Mouse (Mus musculus) heart, embryonic 13.5 days (tissue): ENCODE measurements around the gene Rps3. TPM values are rescaled to one million over a fixed set of nuclear protein-coding genes. Genes with fewer than 3 reads are reported as not detected.

Experiments used
- ATAC-seq: fragments of 200-750 bp; cut with Nextera tagmentation; 2 replicates; pipeline ENCODE4 v1.8.0; 2017; ENCODE audit warnings: moderate TSS enrichment; ENCODE audit not compliant: insufficient number of reproducible peaks, low FRiP score, low TSS enrichment; ENCODE audit errors: extremely low read depth
- H3K27ac ChIP-seq: fragments of 300-500 bp; sonication (generic); replicated peaks from 2 replicates; pipeline ENCODE4 v1.5.1; 2015; ENCODE audit warnings: moderate library complexity, mild to moderate bottlenecking, inconsistent platforms
- H3K27me3 ChIP-seq: fragments of 300-500 bp; sonication (generic); replicated peaks from 2 replicates; pipeline ENCODE4 v1.6.1; 2015; ENCODE audit warnings: mild to moderate bottlenecking, inconsistent platforms
- H3K36me3 ChIP-seq: fragments of 300-500 bp; sonication (generic); 2 replicates; pipeline ENCODE4 v1.6.1; 2015; ENCODE audit warnings: mild to moderate bottlenecking, inconsistent platforms
- H3K4me1 ChIP-seq: fragments of 300-500 bp; sonication (generic); 2 replicates; pipeline ENCODE4 v1.6.1; 2015; ENCODE audit warnings: inconsistent platforms
- H3K4me2 ChIP-seq: fragments of 300-500 bp; sonication (generic); 2 replicates; pipeline ENCODE4 v1.6.1; 2015; ENCODE audit warnings: inconsistent platforms, mild to moderate bottlenecking, moderate library complexity
- H3K4me3 ChIP-seq: fragments of 300-500 bp; sonication (generic); 2 replicates; pipeline ENCODE4 v1.5.1; 2015; ENCODE audit warnings: moderate library complexity, mild to moderate bottlenecking, inconsistent platforms
- H3K9ac ChIP-seq: fragments of 300-500 bp; sonication (generic); 2 replicates; pipeline ENCODE4 v1.6.1; 2015; ENCODE audit warnings: inconsistent platforms, mild to moderate bottlenecking, moderate library complexity
- H3K9me3 ChIP-seq: fragments of 300-500 bp; sonication (generic); 2 replicates; pipeline ENCODE4 v1.6.1; 2016; ENCODE audit warnings: inconsistent platforms
- WGBS: fragments of 180-500 bp; shearing (Covaris S2); methylation state at CpG from one replicate; pipeline ENCODE4 v1.1.7; 2015; ENCODE audit warnings: mixed read lengths; 5-methylcytosine and 5-hydroxymethylcytosine counted together
- polyA plus RNA-seq: library from polyadenylated mRNA; unstranded; fragments of >200 nt; fragmentation: Nextera tagmentation; extraction: Ambion mirVana; gene quantifications from 2 replicates; pipeline ENCODE4 v1.2.1, GENCODE M21; 2015

Gene Rps3
- polyA plus RNA-seq, 1 experiment from 2014 or later = 492 TPM

DNA sequence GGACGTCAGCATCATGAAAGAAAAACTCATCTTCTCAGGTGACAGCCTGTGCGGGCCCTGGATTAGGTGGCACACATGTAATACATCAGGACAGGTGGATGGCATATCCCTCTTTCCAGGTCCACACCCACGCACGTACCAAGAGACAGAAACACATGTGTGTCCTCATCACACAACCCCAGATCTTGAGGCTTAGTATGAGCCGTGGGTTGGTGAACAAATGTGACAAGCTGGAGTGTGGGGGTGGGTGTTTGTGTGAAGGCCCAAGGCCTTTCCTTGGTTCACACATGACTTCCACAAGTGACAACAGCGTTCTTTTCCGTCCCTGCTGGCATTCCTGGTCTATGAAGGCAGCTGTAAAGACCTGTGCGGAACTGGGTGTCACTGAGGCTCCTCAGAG is 24.7 kb downstream of the Rps3 start:
- no peaks in the 10 kb centered on the region for H3K9me3 ChIP-seq
- H3K4me3 ChIP-seq = no peak overlapping the region
- no peak overlapping the region for H3K27ac ChIP-seq
- WGBS = 88% methylated on average over 8 of the region's 8 CpGs
- no peaks in the 10 kb centered on the region for H3K4me1 ChIP-seq
- H3K36me3 ChIP-seq = peaks cover 76% of the 10 kb centered on the region
- H3K27me3 ChIP-seq = no peaks in the 10 kb centered on the region
- H3K4me2 ChIP-seq = no peak overlapping the region
- no peak overlapping the region for H3K9ac ChIP-seq
- ATAC-seq = no peak

DNA sequence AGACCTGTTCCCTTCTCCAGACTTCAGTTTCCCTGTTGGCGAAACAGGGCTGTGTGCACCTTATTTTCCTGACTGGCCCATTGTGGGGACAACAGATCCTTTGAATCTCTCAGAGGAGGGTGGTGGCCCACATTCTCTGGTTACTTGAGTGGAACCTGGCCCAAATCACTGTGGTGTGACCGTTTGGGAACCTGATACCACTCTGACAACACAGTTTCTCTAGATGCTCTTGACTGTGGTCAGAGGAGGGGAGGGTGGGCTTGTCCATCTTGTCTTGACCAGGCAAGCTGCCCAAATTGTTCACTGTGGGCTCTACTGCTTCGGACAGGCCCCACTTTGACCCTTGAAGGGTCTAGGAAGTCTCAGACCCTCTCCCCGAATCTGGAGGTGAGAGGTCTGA is 29.5 kb downstream of the Rps3 start:
- Histone ChIP-seq H3K27me3 (no peaks in the 10 kb centered on the region), H3K4me3 (no peak overlapping the region), H3K4me1 (peaks cover 16% of the 10 kb centered on the region), H3K36me3 (peaks cover 57% of the 10 kb centered on the region), H3K9me3 (no peaks in the 10 kb centered on the region), H3K27ac (no peak overlapping the region), H3K4me2 (no peak overlapping the region), H3K9ac (no peak overlapping the region)
- no peak for ATAC-seq
- 65% methylated on average over 4 of the region's 4 CpGs for WGBS

GRCm38 (mm10) chr7:99452859-99453258 is 30.7 kb downstream of the Rps3 start:
- peaks cover 61% of the 10 kb centered on the region for H3K36me3 ChIP-seq
- 0 out of 2 replicates have a peak overlapping the region, but pooled peaks have one; percentile 28 for H3K9ac ChIP-seq
- no peak overlapping the region for H3K4me2 ChIP-seq
- ATAC-seq = no peak
- no peaks in the 10 kb centered on the region for H3K9me3 ChIP-seq
- H3K4me1 ChIP-seq = peaks cover 16% of the 10 kb centered on the region
- no peaks in the 10 kb centered on the region for H3K27me3 ChIP-seq
- 60% methylated on average over 7 of the region's 7 CpGs for WGBS
- H3K4me3 ChIP-seq = no peak overlapping the region
- H3K27ac ChIP-seq = no peak overlapping the region

DNA sequence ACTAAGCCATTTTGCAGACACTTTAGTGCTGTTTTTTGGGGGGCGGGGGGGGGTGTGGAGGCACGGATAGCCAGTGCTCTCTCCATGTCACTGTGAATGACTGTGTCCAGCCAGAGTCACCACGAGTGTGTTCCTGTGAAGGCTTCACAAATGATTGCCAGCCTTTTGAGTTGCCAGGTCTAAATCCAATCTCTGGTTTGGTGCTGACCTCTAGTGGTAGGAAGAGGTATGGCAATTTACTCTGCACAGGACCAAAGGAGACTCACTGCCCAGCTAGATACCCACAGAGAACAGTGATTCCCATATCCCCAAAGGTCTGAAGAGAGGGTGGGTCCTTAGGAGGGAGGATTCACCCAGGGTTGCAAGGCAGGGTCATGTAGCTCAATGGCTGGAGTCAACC is 32.8 kb downstream of the Rps3 start:
- Histone ChIP-seq H3K27me3 (no peaks in the 10 kb centered on the region), H3K4me3 (no peak overlapping the region), H3K4me1 (peaks cover 20% of the 10 kb centered on the region), H3K9ac (no peak overlapping the region), H3K27ac (no peak overlapping the region), H3K4me2 (no peak overlapping the region), H3K36me3 (peaks cover 39% of the 10 kb centered on the region), H3K9me3 (no peaks in the 10 kb centered on the region)
- 2% methylated on average over 3 of the region's 3 CpGs for WGBS
- ATAC-seq = no peak

DNA sequence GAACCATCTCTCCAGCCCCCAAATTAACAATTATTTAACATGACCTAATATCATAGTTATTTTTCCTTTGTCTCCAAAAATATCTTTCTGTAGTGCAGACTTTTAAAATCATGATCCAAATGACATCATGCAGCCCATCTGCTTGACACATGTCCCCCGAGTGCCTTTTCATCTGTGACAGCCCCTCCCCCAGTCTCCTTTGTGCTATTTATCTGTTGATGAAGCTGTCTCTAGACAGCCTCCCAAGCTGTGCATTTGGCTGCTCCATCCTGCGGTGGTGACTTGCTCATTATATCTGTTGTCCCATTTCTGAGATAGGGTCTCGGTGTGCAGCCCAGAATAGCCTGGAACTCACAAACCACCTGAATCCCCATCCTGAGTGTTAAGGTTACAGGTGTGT is 33.8 kb downstream of the Rps3 start:
- Histone ChIP-seq H3K4me1 (peaks cover 24% of the 10 kb centered on the region), H3K36me3 (peaks cover 34% of the 10 kb centered on the region), H3K9me3 (no peaks in the 10 kb centered on the region), H3K4me2 (no peak overlapping the region), H3K4me3 (no peak overlapping the region), H3K9ac (no peak overlapping the region), H3K27me3 (no peaks in the 10 kb centered on the region), H3K27ac (no peak overlapping the region)
- no peak for ATAC-seq
- WGBS = 42% methylated on average over 3 of the region's 3 CpGs

DNA sequence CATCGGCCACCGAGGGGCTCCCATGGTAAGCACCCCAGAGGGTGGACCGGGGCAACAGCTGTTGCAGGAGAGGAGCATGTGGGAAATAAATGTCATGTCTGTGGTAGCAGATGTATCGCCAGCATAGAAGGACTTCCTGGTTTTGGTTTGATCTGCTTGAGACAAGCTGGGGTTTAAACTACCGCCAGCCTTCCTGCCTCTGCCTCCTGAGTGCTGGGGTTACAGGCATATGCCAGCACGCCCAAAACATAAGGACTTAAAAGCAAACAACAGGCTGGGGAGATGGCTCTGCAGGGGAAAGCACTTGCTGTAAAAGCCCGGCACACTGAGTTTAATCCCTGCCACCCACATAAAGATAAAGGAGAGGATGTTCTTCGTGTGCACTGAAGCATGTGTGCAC is 34.5 kb downstream of the Rps3 start:
- no peak overlapping the region for H3K9ac ChIP-seq
- H3K4me3 ChIP-seq = no peak overlapping the region
- H3K4me1 ChIP-seq = peaks cover 25% of the 10 kb centered on the region
- no peaks in the 10 kb centered on the region for H3K9me3 ChIP-seq
- no peak overlapping the region for H3K27ac ChIP-seq
- no peak for ATAC-seq
- no peak overlapping the region for H3K4me2 ChIP-seq
- H3K27me3 ChIP-seq = no peaks in the 10 kb centered on the region
- peaks cover 33% of the 10 kb centered on the region for H3K36me3 ChIP-seq
- 56% methylated on average over 8 of the region's 8 CpGs for WGBS

- no peak for ATAC-seq
- 71% methylated on average over 5 of the region's 5 CpGs for WGBS
- Histone ChIP-seq H3K4me1 (peaks cover 29% of the 10 kb centered on the region), H3K36me3 (peaks cover 32% of the 10 kb centered on the region), H3K4me3 (no peak overlapping the region), H3K27ac (no peak overlapping the region), H3K4me2 (no peak overlapping the region), H3K9me3 (no peaks in the 10 kb centered on the region), H3K27me3 (no peaks in the 10 kb centered on the region), H3K9ac (no peak overlapping the region)
Observed at GRCm38 (mm10) chr7:99448619-99449018, 34.9 kb downstream of the Rps3 start.

DNA sequence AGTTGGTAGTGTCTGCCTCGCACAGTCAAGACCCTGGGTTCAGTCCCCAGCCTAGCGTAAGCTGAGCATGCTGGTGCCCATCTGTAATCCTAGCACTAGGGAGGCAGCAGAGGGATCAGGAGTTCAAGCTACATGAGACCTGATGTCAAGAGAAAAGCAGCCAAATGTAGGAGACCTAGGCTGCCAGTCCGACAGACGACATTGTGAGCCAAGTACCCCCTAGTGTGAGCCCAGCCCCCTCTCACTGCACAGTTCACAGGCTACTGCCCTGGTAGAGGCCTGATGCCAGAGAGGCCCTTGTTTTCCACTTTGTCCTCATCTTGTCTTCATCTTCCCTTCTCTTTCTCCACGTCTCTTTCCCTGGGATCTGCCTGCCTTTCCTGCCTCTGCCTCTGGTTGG is 36.2 kb downstream of the Rps3 start:
- Histone ChIP-seq H3K9ac (no peak overlapping the region), H3K4me2 (no peak overlapping the region), H3K27me3 (no peaks in the 10 kb centered on the region), H3K27ac (no peak overlapping the region), H3K4me3 (no peak overlapping the region), H3K36me3 (peaks cover 26% of the 10 kb centered on the region), H3K4me1 (peaks cover 31% of the 10 kb centered on the region), H3K9me3 (no peaks in the 10 kb centered on the region)
- no peak for ATAC-seq
- 75% methylated on average over 5 of the region's 5 CpGs for WGBS

- 80% methylated on average over 2 of the region's 2 CpGs for WGBS
- H3K4me3 ChIP-seq = no peak overlapping the region
- peaks cover 20% of the 10 kb centered on the region for H3K36me3 ChIP-seq
- no peak for ATAC-seq
- H3K27ac ChIP-seq = no peak overlapping the region
- peak overlapping the region; percentile 33; the same call in 1 of the 2 replicates for H3K9ac ChIP-seq
- no peak overlapping the region for H3K4me2 ChIP-seq
- no peaks in the 10 kb centered on the region for H3K9me3 ChIP-seq
- H3K27me3 ChIP-seq = no peaks in the 10 kb centered on the region
- H3K4me1 ChIP-seq = peaks cover 43% of the 10 kb centered on the region
Observed at GRCm38 (mm10) chr7:99445833-99446232, 37.7 kb downstream of the Rps3 start.

DNA sequence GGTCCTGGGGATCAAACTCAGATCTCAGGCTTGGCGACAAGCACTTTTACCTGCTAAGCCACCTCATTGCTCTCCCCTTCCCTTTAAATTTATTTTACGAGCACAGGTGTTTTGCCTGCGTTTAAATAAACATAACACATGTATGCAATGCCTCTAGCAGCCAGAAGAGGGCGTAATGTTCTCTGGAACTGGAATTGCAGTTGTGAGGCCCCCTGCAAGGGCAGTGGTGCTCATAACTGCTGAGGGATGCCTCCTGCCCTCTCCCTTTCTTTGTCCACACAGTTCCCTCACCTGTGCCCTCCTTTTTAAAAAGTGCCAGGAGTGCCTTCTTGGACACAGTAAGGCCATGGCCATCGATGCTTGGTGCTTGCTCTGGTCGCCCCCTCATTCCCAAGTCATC is 39.5 kb downstream of the Rps3 start:
- Histone ChIP-seq H3K27me3 (no peaks in the 10 kb centered on the region), H3K9ac (no peak overlapping the region), H3K4me3 (no peak overlapping the region), H3K4me2 (no peak overlapping the region), H3K4me1 (peaks cover 49% of the 10 kb centered on the region), H3K36me3 (peaks cover 22% of the 10 kb centered on the region), H3K9me3 (no peaks in the 10 kb centered on the region), H3K27ac (no peak overlapping the region)
- 65% methylated on average over 6 of the region's 6 CpGs for WGBS
- no peak for ATAC-seq

DNA sequence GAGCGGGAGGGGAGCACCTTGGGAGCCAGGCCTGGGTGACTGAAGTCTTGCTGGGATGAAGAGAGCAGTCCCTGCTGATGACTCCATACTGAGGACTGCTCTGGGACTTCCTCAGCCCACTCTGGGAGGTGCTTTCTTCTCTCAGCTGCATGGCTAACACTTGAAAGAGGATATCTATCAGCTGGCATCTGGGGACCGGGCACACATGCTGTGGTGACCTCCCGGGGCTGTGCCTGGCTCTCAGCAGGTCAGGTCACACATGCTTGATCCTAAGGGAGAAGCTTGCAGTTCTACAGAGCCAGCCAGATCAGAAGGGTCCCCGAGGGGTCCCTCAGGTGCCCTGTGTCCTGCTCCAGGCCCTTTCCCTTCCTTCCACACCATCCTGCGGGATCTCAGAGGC is 40.4 kb downstream of the Rps3 start:
- Histone ChIP-seq H3K36me3 (peaks cover 20% of the 10 kb centered on the region), H3K4me3 (no peak overlapping the region), H3K9me3 (no peaks in the 10 kb centered on the region), H3K4me1 (peaks cover 55% of the 10 kb centered on the region), H3K4me2 (no peak overlapping the region), H3K27me3 (no peaks in the 10 kb centered on the region), H3K9ac (peak overlapping the region; percentile 69), H3K27ac (peak overlapping the region; percentile 88)
- ATAC-seq = no peak
- 42% methylated on average over 5 of the region's 5 CpGs for WGBS

DNA sequence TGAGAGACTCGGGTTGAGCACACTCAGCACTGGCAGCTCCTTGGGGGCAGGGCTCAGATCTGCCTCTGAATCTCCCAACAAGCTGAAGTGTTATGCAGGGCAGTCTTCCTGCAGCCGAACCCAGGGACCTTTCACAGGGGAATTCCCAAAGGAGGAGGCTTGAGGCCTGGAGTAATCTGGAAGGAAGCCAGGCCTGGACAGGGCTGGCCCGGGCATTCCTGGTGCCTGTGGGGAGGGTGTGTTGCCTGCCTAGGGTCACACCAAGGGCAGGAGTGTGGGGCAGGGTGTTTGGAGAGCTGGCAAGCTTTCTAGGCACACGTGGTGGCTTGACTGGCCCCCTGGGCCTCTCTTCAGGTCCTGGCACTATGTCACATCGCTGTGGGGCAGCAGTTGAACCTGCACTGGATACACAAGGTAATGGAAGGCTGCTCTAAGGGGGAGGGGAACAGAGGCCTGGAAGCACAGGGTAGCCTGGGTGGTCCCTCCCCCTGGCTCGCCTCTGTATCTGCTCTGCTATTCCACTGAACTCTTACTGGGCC is 41.9 kb downstream of the Rps3 start:
- peak overlapping the region; percentile 88 for H3K27ac ChIP-seq
- H3K4me1 ChIP-seq = peaks cover 55% of the 10 kb centered on the region
- WGBS = 8% methylated on average over 6 of the region's 6 CpGs
- no peaks in the 10 kb centered on the region for H3K9me3 ChIP-seq
- no peaks in the 10 kb centered on the region for H3K27me3 ChIP-seq
- peak overlapping the region; percentile 49 for H3K4me2 ChIP-seq
- peaks cover 20% of the 10 kb centered on the region for H3K36me3 ChIP-seq
- ATAC-seq = peak; percentile 71
- H3K4me3 ChIP-seq = no peak overlapping the region
- H3K9ac ChIP-seq = peak overlapping the region; percentile 69
